Mouse (Mus musculus): ENCODE results near the gene Art1.

Art1 gene

GRCm38 (mm10) chr7:102108206-102108605 lies 6.7 kb downstream of the Art1 start:
- in situ Hi-C loops (cut with MboI, MseI): no loop called here

GRCm38 (mm10) chr7:102109171-102109570 lies 7.6 kb downstream of the Art1 start, which contains the start of gene Art5:
Gene Art5, minus strand, starts transcription at chr7:102109489.
- in situ Hi-C loops (cut with MboI, MseI): no loop called here

GRCm38 (mm10) chr7:102109746-102110145 lies 8.2 kb downstream of the Art1 start:
- in situ Hi-C loops (cut with MboI, MseI): no loop called here

- in situ Hi-C loops (cut with MboI, MseI): no loop called here
Observed at GRCm38 (mm10) chr7:102113151-102113729, 11.7 kb downstream of the Art1 start.

- in situ Hi-C loops (cut with MboI, MseI): no loop called here
Observed at GRCm38 (mm10) chr7:102116579-102117331, 15.2 kb downstream of the Art1 start, which contains the start of gene Chrna10. Gene Chrna10, minus strand, starts transcription at chr7:102116828.

GRCm38 (mm10) chr7:102117382-102117781 lies 15.8 kb downstream of the Art1 start:
- in situ Hi-C loops (cut with MboI, MseI): no loop called here

- in situ Hi-C loops (cut with MboI, MseI): no loop called here
Observed at GRCm38 (mm10) chr7:102120326-102120725, 18.8 kb downstream of the Art1 start.

GRCm38 (mm10) chr7:102132395-102132794 lies 30.9 kb downstream of the Art1 start:
- in situ Hi-C loops (cut with MboI, MseI): no loop called here

GRCm38 (mm10) chr7:102137464-102137863 lies 35.9 kb downstream of the Art1 start:
- in situ Hi-C loops (cut with MboI, MseI): no loop called here

- in situ Hi-C loops (cut with MboI, MseI): no loop called here
Observed at GRCm38 (mm10) chr7:102137898-102138297, 36.4 kb downstream of the Art1 start.

GRCm38 (mm10) chr7:102153691-102154090 lies 52.1 kb downstream of the Art1 start:
- in situ Hi-C loops (cut with MboI, MseI): no loop called here

Data from regulatory T cell (primary cell).